Mouse (Mus musculus) small intestine, adult 2 months (tissue): Measurements from ENCODE around the gene Wdr59.

Experiments
- CTCF ChIP-seq: fragments of 200-500 bp; IDR thresholded peaks from 2 replicates; pipeline ENCODE4 v1.5.1; 2012; ENCODE audit warnings: low read depth, mild to moderate bottlenecking, control low read depth, inconsistent platforms, low read length, moderate library complexity, mixed read lengths; ENCODE audit not compliant: insufficient replicate concordance, insufficient read length; ENCODE audit errors: extremely low read depth
- POLR2A ChIP-seq: fragments of 200-500 bp; IDR thresholded peaks from 2 replicates; pipeline ENCODE4 v1.6.1; 2012; ENCODE audit warnings: low read depth, mild to moderate bottlenecking, control low read depth, inconsistent platforms, low read length, moderate library complexity

DNA sequence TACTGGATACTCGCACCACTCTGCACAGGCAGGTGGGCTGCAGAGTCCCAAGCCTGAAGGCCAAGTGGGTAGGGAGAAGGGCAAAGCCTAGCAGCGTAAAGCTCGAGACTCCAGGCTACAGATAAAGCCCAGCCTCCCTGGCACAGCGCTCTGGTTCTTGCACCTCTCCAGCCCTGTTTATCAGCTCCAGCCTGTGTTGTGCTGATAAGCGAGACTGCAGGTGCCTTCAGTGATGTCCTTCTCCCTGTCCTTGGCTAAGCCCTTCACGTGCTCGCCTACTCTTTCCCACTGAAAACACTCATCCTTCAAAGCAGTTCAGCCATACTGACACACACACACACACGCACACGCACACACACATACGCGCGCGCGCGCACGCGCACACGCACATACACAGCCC is 76.3 kb downstream of the Wdr59 start:
- TF ChIP-seq CTCF = no peak
- no peak for TF ChIP-seq POLR2A
